Comparison of ENCODE assay signal across 9 mouse cellular contexts in genomic region chr12:79880346-79880745, GRCm38 (mm10).
A peak's percentile ranks its signal among the peaks of the same experiment; 100 is the strongest.
DNase-seq lines count a peak whose midpoint lies in the region; ATAC-seq and TF ChIP-seq lines count a peak whose summit lies in the region.
"Had no signal": no experiment of that assay in that cellular context is flagged by ENCODE, and none has a peak within 500 bp of the region (broad histone marks: within the 10 kb centered on the region; RNA-seq: fewer than 3 reads in every experiment).

No protein-coding gene starts in this region.

- H3K27ac ChIP-seq in liver, adult 2 months (replicated peaks; ENCODE audit: insufficient read depth, low read depth, low read length) = 0 out of 2 replicates have a peak overlapping the region, but pooled peaks have one; percentile 10
- H3K27ac ChIP-seq in liver, embryonic 12.5 days = no peak overlapping the region
- H3K27ac ChIP-seq in embryonic facial prominence, embryonic 15.5 days (replicated peaks) = peak overlapping the region; percentile 89
- peak overlapping the region; percentile 41; the same call in 1 of the 2 replicates for H3K27ac ChIP-seq in hindbrain, embryonic 16.5 days (ENCODE audit: low read depth, low read length)

- no peak overlapping the region for H3K9ac ChIP-seq in liver, adult 2 months (ENCODE audit: low read depth, low read length)
- no peak overlapping the region for H3K9ac ChIP-seq in liver, embryonic 12.5 days
- no peak overlapping the region for H3K9ac ChIP-seq in embryonic facial prominence, embryonic 15.5 days
- no peak overlapping the region for H3K9ac ChIP-seq in hindbrain, embryonic 16.5 days (ENCODE audit: low read depth, low read length)

- no peaks in the 10 kb centered on the region for H3K9me3 ChIP-seq in liver, embryonic 12.5 days (replicated peaks)
- no peaks in the 10 kb centered on the region for H3K9me3 ChIP-seq in embryonic facial prominence, embryonic 15.5 days (replicated peaks)
- no peaks in the 10 kb centered on the region for H3K9me3 ChIP-seq in hindbrain, embryonic 16.5 days (ENCODE audit: control insufficient read depth, low read length)
- H3K9me3 ChIP-seq: G1E had no signal

- H3K4me2 ChIP-seq in liver, embryonic 12.5 days = no peak overlapping the region
- peak overlapping the region; percentile 24 for H3K4me2 ChIP-seq in embryonic facial prominence, embryonic 15.5 days (replicated peaks)
- no peak overlapping the region for H3K4me2 ChIP-seq in hindbrain, embryonic 16.5 days (ENCODE audit: low read length)

- H3K79me2 ChIP-seq in liver, adult 2 months (ENCODE audit: control insufficient read depth, insufficient read depth, low read length) = no peaks in the 10 kb centered on the region

- H3K4me1 ChIP-seq in liver, adult 2 months (ENCODE audit: control insufficient read depth, insufficient read depth, low read length) = no peaks in the 10 kb centered on the region; the same call in 1 of the 2 replicates
- 0 out of 2 replicates have a peak, but pooled peaks cover 7% of the 10 kb centered on the region for H3K4me1 ChIP-seq in liver, embryonic 12.5 days
- peaks cover 36% of the 10 kb centered on the region for H3K4me1 ChIP-seq in embryonic facial prominence, embryonic 15.5 days
- H3K4me1 ChIP-seq in hindbrain, embryonic 16.5 days (ENCODE audit: control insufficient read depth, insufficient read depth, low read depth, low read length) = peaks cover 17% of the 10 kb centered on the region

- no peak overlapping the region for H3K4me3 ChIP-seq in liver, adult 2 months (ENCODE audit: insufficient read depth, low read depth, low read length)
- no peak overlapping the region for H3K4me3 ChIP-seq in liver, embryonic 12.5 days
- H3K4me3 ChIP-seq in embryonic facial prominence, embryonic 15.5 days (replicated peaks) = no peak overlapping the region
- no peak overlapping the region for H3K4me3 ChIP-seq in hindbrain, embryonic 16.5 days (ENCODE audit: low read length)

- WGBS in liver, adult 2 months = 87% methylated on average over 4 of the region's 4 CpGs
- WGBS in liver, embryonic 12.5 days (ENCODE audit: insufficient replicate concordance) = 69% methylated on average over 4 of the region's 4 CpGs
- 48% methylated on average over 4 of the region's 4 CpGs for WGBS in embryonic facial prominence, embryonic 15.5 days
- 54% methylated on average over 4 of the region's 4 CpGs for WGBS in hindbrain, embryonic 16.5 days

- H3K27me3 ChIP-seq in liver, adult 2 months (ENCODE audit: control insufficient read depth, insufficient read depth, low read length) = no peaks in the 10 kb centered on the region
- H3K27me3 ChIP-seq in liver, embryonic 12.5 days (replicated peaks) = no peaks in the 10 kb centered on the region; the same call in 1 of the 2 replicates
- no peaks in the 10 kb centered on the region for H3K27me3 ChIP-seq in embryonic facial prominence, embryonic 15.5 days
- H3K27me3 ChIP-seq in hindbrain, embryonic 16.5 days (replicated peaks; ENCODE audit: control insufficient read depth, insufficient read depth, low read length) = no peaks in the 10 kb centered on the region

- no peak for DNase-seq in liver, adult 2 months (ENCODE audit: extremely low read depth, low read depth, low spot score)
- peak; percentile 51 for DNase-seq in retina, embryonic 14.5 days (ENCODE audit: low spot score)
- no peak for DNase-seq in gastrocnemius, adult 18-20 months (ENCODE audit: low spot score)
- no peak for DNase-seq in layer of hippocampus, postnatal 14 days (ENCODE audit: low spot score in 2 of 2)
- DNase-seq in thymus, postnatal 4 days = no peak

- TF ChIP-seq CTCF in liver, adult 2 months (IDR thresholded peaks at IDR 0.05; ENCODE audit: low read depth, low read length) = no peak

- H3K36me3 ChIP-seq in liver, adult 2 months (ENCODE audit: control insufficient read depth, insufficient read depth, low read length) = no peaks in the 10 kb centered on the region
- no peaks in the 10 kb centered on the region for H3K36me3 ChIP-seq in liver, embryonic 12.5 days
- H3K36me3 ChIP-seq in embryonic facial prominence, embryonic 15.5 days = no peaks in the 10 kb centered on the region
- no peaks in the 10 kb centered on the region for H3K36me3 ChIP-seq in hindbrain, embryonic 16.5 days (ENCODE audit: control insufficient read depth, insufficient read depth, low read length)
- H3K36me3 ChIP-seq: G1E had no signal

- TF ChIP-seq POLR2A in liver, adult 2 months (IDR thresholded peaks at IDR 0.05; ENCODE audit: extremely low read depth, insufficient read depth, low read length) = no peak

- no peak for ATAC-seq in liver, embryonic 12.5 days
- ATAC-seq in embryonic facial prominence, embryonic 15.5 days (ENCODE audit: insufficient number of reproducible peaks, low FRiP score, low TSS enrichment, low read depth) = no peak
- ATAC-seq in hindbrain, embryonic 16.5 days = no peak
